Mouse (Mus musculus): Measurements from ENCODE around the gene Hoxb6. TPM values are rescaled to one million over a fixed set of nuclear protein-coding genes. Genes with fewer than 3 reads are reported as not detected.

Hoxb6 gene
- 1.7 TPM for polyA plus RNA-seq (2014; fragmentation: Illumina TruSeq; extraction: RNeasy Lipid Tissue Mini Kit (QIAGEN cat#74804))

DNA sequence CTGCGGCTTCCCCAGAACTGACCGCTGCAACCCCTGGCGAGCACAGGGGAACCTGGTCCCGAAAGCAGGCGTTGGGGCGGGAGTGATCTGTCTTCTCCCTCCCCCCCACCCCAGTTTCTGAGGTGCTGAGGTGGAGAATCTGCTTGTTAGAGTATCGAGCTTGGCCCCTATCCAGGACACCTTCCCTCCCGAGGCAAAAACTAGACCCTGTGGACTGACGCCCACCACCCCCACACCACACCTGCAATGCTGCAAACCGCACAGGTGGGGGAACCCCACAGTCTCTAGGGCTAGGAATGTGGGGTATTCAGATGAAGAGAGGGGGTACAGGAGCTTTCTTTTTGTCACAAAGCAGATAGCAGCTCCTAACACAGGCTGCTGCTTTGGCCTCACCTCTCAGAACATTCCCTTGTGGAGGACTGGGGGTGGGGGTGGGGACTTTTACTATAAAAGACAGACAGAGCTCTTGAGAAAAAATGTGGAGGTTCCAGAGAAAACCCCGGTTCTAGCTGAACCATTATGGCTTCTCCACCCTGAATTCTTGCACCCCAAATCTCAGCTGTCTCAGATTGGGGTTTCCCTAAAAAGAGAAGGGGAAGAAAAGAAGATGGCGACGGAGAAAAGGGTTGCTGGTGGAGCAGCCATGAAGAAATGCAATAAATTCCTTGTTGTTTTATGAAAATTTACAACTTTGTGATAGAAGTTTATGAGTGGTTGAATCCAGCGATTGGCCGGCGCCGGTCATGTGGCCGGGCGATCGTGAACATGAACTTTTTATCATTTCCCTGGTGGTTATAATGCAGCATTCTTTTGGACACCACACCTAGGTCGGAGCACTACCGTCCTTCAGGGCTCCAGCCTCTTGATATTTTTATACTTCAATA, at the start of gene Hoxb6:
Gene Hoxb6 (plus strand): TSS at position 796 of the 884 bp plus-strand sequence.

GRCm38 (mm10) chr11:96270996-96271540, 21.2 kb upstream of the Hoxb6 start, which contains the start of gene Hoxb9:
TSS of gene Hoxb9 (plus strand) at chr11:96271457.

GRCm38 (mm10) chr11:96281855-96282570, 10.3 kb upstream of the Hoxb6 start, which contains the start of gene Hoxb8:
TSS of gene Hoxb8 (plus strand) at chr11:96281905.

DNA sequence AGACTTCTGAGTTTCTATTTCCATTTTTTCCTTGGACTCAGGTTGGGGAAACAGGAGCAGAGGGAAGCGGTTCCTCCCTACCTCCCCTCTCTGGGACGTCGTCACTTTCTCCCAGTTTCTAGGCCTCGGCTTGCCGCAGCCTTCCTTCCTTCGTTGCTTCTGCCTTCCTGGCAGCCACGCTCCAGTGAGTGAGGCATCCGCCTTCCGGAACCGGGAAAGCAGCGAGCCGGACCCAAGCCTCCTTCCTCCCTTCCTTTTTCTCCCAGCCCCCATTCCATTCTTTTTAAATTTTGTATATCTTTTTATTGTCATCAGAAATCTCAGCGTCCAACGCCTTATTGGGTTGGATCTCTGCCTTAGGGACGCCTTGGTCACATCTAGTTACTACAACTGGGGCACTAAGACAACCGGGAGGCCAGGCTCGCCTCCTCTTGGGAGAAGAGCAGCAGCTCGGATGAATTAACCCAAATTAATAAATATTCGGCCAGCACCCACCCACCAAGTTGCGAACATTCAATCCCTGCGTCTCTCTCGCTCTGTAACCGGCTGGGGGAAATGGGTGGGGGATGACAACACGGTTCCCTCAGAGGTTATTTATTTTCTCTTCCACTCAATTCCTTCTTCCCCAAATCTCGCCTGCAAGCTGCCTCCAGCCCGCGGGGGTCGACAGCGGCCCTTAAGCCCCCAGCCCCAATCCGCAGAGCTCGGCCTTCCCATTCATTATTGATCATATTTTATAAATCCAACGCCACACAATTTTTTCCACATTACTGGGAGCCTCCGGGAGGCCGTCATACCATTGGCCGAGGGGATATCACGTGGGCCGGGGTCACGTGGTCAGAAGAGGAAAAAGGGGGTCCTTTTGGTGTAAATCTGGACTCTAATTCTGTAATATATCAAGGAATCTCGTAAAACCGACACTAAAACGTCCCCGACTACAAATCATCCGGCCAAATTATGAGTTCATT, 6.2 kb upstream of the Hoxb6 start, which contains the start of gene Hoxb7:
Gene Hoxb7 (plus strand): TSS at position 853 of the 968 bp plus-strand sequence.

GRCm38 (mm10) chr11:96303151-96304099, 11.1 kb downstream of the Hoxb6 start, which contains the start of gene Hoxb5:
TSS of gene Hoxb5 (plus strand) at chr11:96303336.

DNA sequence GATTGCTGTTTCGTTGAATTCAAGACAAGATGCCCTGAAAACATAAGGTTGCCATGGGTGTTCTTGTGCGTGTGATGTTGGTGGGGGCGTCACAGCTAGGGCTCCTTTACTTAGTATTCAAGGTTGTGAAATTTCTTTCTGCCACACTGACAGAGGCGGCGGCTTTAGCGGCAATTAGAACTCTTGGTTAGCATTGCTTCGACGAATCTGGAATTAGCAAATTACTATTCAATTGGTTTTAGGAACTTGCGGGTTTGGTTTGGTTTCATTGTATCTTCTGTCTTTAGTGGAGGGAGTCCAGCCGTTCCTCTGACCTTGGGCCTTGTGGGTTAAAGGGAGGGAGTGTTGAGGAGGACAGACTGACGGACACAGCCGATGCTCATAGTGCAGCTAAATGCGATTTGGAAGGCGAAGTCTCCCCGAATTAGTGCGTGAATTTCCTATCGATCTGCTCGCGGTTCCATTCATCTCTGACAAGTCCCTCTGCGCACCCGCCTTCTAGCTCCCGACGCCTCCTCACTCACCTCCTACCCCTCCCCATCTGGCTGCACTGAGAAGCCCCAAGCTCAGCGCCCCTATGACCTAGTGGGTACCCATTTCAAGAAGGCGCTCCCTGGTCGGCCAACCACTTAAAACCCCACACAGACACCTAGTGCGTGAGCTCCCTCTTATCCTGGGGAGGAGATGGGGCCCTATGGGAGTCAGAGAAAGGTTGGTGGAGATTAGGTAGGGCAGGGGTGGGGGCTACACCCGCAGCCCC, 25.5 kb downstream of the Hoxb6 start, which contains the start of gene Hoxb4:
Gene Hoxb4 (plus strand): TSS at position 660 of the 760 bp plus-strand sequence.

GRCm38 (mm10) chr11:96323154-96323553, 30.9 kb downstream of the Hoxb6 start, which contains the start of gene Hoxb3:
TSS of gene Hoxb3 (plus strand) at chr11:96323326.

DNA sequence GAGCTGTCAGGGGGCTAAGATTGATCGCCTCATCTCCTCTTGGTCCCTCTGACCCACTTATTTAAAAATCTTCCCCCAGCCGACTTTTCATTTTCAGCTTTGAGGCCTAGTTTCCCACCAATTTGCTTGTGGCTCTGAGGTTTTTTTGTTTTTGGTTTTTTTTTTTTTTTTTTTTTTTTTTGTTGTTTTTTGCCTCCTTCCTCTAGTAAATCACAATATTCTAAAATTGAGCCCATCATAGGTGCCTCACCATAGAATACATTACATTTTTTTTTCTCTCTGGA, 58.0 kb downstream of the Hoxb6 start, which contains the start of gene Hoxb2:
Gene Hoxb2 (plus strand): TSS at position 185 of the 284 bp plus-strand sequence.

Other genes starting within 250 kb of the Hoxb6 start
- gene Ube2z, start 227.1 kb upstream of the Hoxb6 start, polyA plus RNA-seq (2014; fragmentation: Illumina TruSeq; extraction: RNeasy Lipid Tissue Mini Kit (QIAGEN cat#74804)) = 26.7 TPM
- 4.8 TPM for gene Atp5g1, start 216.8 kb upstream of the Hoxb6 start, polyA plus RNA-seq (2014; fragmentation: Illumina TruSeq; extraction: RNeasy Lipid Tissue Mini Kit (QIAGEN cat#74804))
- gene Calcoco2, start 180.5 kb upstream of the Hoxb6 start, polyA plus RNA-seq (2014; fragmentation: Illumina TruSeq; extraction: RNeasy Lipid Tissue Mini Kit (QIAGEN cat#74804)) = 0.57 TPM
- not detected for gene Ttll6, start 158.7 kb upstream of the Hoxb6 start, polyA plus RNA-seq (2014; fragmentation: Illumina TruSeq; extraction: RNeasy Lipid Tissue Mini Kit (QIAGEN cat#74804))
- gene Hoxb13, start 98.2 kb upstream of the Hoxb6 start, polyA plus RNA-seq (2014; fragmentation: Illumina TruSeq; extraction: RNeasy Lipid Tissue Mini Kit (QIAGEN cat#74804)) = not detected
- gene Hoxb9, start 21.0 kb upstream of the Hoxb6 start, polyA plus RNA-seq (2014; fragmentation: Illumina TruSeq; extraction: RNeasy Lipid Tissue Mini Kit (QIAGEN cat#74804)) = 5.0 TPM
- gene Hoxb8, start 10.6 kb upstream of the Hoxb6 start, polyA plus RNA-seq (2014; fragmentation: Illumina TruSeq; extraction: RNeasy Lipid Tissue Mini Kit (QIAGEN cat#74804)) = 0.77 TPM
- gene Hoxb7, start 5.9 kb upstream of the Hoxb6 start, polyA plus RNA-seq (2014; fragmentation: Illumina TruSeq; extraction: RNeasy Lipid Tissue Mini Kit (QIAGEN cat#74804)) = 13.3 TPM
- 1.2 TPM for gene Hoxb5, start 10.9 kb downstream of the Hoxb6 start, polyA plus RNA-seq (2014; fragmentation: Illumina TruSeq; extraction: RNeasy Lipid Tissue Mini Kit (QIAGEN cat#74804))
- 3.1 TPM for gene Hoxb4, start 25.8 kb downstream of the Hoxb6 start, polyA plus RNA-seq (2014; fragmentation: Illumina TruSeq; extraction: RNeasy Lipid Tissue Mini Kit (QIAGEN cat#74804))
- gene Hoxb3, start 30.9 kb downstream of the Hoxb6 start, polyA plus RNA-seq (2014; fragmentation: Illumina TruSeq; extraction: RNeasy Lipid Tissue Mini Kit (QIAGEN cat#74804)) = 5.7 TPM
- gene Hoxb2, start 58.0 kb downstream of the Hoxb6 start, polyA plus RNA-seq (2014; fragmentation: Illumina TruSeq; extraction: RNeasy Lipid Tissue Mini Kit (QIAGEN cat#74804)) = 4.2 TPM
- not detected for gene Hoxb1, start 73.3 kb downstream of the Hoxb6 start, polyA plus RNA-seq (2014; fragmentation: Illumina TruSeq; extraction: RNeasy Lipid Tissue Mini Kit (QIAGEN cat#74804))
- 5.3 TPM for gene Skap1, start 172.1 kb downstream of the Hoxb6 start, polyA plus RNA-seq (2014; fragmentation: Illumina TruSeq; extraction: RNeasy Lipid Tissue Mini Kit (QIAGEN cat#74804))